Mouse (Mus musculus) olfactory bulb, adult 2 months (tissue): ENCODE data around the gene Gm3336.

Experiments
- CTCF ChIP-seq: fragments of 200-500 bp; IDR thresholded peaks from 2 replicates; pipeline ENCODE4 v1.5.1; 2012; ENCODE audit warnings: low read depth, mild to moderate bottlenecking, low read length, moderate library complexity; ENCODE audit not compliant: insufficient read depth
- POLR2A ChIP-seq: fragments of 200-500 bp; IDR thresholded peaks from 2 replicates; pipeline ENCODE4 v1.6.1; 2012; ENCODE audit warnings: mild to moderate bottlenecking, low read depth, low read length, moderate library complexity; ENCODE audit not compliant: insufficient read depth

DNA sequence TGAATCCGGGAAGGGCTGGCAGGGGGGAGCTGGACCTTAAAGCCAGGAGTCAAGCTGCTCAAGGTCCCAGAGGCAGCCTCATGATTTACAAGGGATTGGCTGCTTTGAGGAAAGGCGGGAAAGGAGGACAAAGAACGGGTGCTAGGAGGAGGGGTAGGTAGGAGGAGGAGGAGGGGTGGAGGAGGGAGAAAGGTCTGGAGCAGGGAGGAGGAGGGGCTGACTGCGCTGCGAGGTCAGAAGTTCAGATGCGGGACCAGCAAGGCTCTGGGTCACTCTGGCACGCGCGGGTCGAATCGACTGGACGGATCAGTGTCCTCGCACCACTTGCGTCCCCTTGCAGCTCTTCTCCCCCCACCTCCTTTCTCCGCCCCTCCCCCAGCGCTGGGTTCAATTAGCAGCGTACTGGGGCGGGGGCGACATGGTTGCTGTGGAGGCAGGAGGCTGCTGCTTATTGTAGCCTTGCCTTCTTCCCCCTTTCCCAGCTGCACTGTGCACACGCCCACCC, 26.6 kb upstream of the Gm3336 start:
- TF ChIP-seq POLR2A (no peak), CTCF (no peak)
